Mouse (Mus musculus): ENCODE results near the gene Cdkl1. TPM values are rescaled to one million over a fixed set of nuclear protein-coding genes. Genes with fewer than 3 reads are reported as not detected.

Cdkl1 gene
- total and polyA plus RNA-seq, 3 experiments = 0.08 to 0.32 TPM; not detected in 1

- TF ChIP-seq KAT2A (conservative IDR thresholded peaks at IDR 0.05; ENCODE audit: low read depth, low read length) = 0 out of 2 replicates have a peak, but pooled peaks have one; percentile 7
- TF ChIP-seq GABPA (IDR thresholded peaks at IDR 0.05; ENCODE audit: low read depth, low read length) = no peak
- TF ChIP-seq CTCF (IDR thresholded peaks at IDR 0.05 in 2 of 3, conservative IDR thresholded peaks at IDR 0.05 in 1 of 3; ENCODE audit: control insufficient read depth in 1 of 3, insufficient read depth in 1 of 3, low read depth in 2 of 3, low read length in 3 of 3, poor library complexity in 1 of 3, severe bottlenecking in 1 of 3) = peak; percentile 33 to 92 (median 88); a peak in 5 of 6 replicates
- no peak; the same call in 1 of the 2 replicates for TF ChIP-seq ZKSCAN1 (IDR thresholded peaks at IDR 0.05; ENCODE audit: low read depth, low read length)
- peak; percentile 93 for TF ChIP-seq GATA1 (IDR thresholded peaks at IDR 0.05; ENCODE audit: low read depth, low read length)
Measured at GRCm38 (mm10) chr12:69757418-69758141, 33.5 kb downstream of the Cdkl1 start (continued).

DNA sequence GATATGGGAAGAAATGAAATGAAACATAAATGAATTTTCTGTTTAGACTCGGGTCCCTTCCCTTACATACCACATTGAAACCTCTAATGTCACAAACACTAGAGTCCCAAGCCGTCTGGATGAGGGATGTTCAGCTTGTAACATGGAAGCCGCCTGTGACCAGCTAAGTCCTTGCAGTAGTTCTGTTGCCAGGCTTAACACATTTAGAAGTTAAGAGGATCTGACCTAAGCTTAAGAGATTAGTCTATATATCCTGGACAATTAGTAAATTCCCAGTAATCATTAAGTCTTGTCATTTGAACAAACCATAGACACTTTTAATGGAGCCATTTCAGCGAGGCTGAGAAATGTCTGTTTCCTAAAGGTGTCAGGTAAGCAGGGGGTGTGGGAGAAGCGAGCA is 35.1 kb downstream of the Cdkl1 start:
- Histone ChIP-seq H3K4me3 (ENCODE audit: control insufficient read depth in 1 of 2, insufficient read depth in 1 of 2, low read depth in 2 of 2, low read length in 2 of 2) (no peak overlapping the region), H3K79me2 (ENCODE audit: control insufficient read depth, insufficient read depth, low read length, poor library complexity) (no peaks in the 10 kb centered on the region; the same call in 1 of the 2 replicates), H3K9ac (ENCODE audit: control insufficient read depth, low read depth, low read length, poor library complexity, severe bottlenecking) (no peak overlapping the region), H3K9me3 (replicated peaks; ENCODE audit: insufficient read depth, low read length) (no peaks in the 10 kb centered on the region), H3K27me3 (ENCODE audit: control insufficient read depth in 1 of 2, insufficient read depth in 2 of 2, low read length in 2 of 2) (no peaks in the 10 kb centered on the region), H3K27ac (ENCODE audit: control insufficient read depth, low read depth, low read length) (no peak overlapping the region), H3K36me3 (ENCODE audit: control insufficient read depth in 1 of 2, insufficient read depth in 2 of 2, low read length in 2 of 2) (peaks cover 0 to 17% of the 10 kb centered on the region in 2 experiments; a peak in 2 of 4 replicates), H3K4me1 (ENCODE audit: control insufficient read depth in 1 of 2, insufficient read depth in 2 of 2, low read length in 2 of 2) (peaks cover 7 to 20% of the 10 kb centered on the region in 2 experiments)
- no peak for DNase-seq (ENCODE audit: low read depth, low spot score)
- TF ChIP-seq TCF12 (IDR thresholded peaks at IDR 0.05; ENCODE audit: low read depth, low read length) = no peak
- no peak for TF ChIP-seq CTCF (IDR thresholded peaks at IDR 0.05 in 2 of 3, conservative IDR thresholded peaks at IDR 0.05 in 1 of 3; ENCODE audit: control insufficient read depth in 1 of 3, insufficient read depth in 1 of 3, low read depth in 2 of 3, low read length in 3 of 3, poor library complexity in 1 of 3, severe bottlenecking in 1 of 3)
- no peak for TF ChIP-seq UBTF (IDR thresholded peaks at IDR 0.05; ENCODE audit: borderline replicate concordance, insufficient read depth, low read depth, low read length)
- TF ChIP-seq ETS1 (IDR thresholded peaks at IDR 0.05; ENCODE audit: low read depth, low read length) = no peak
- TF ChIP-seq ELF1 (IDR thresholded peaks at IDR 0.05; ENCODE audit: low read depth, low read length) = no peak

- H3K9me3 ChIP-seq (replicated peaks; ENCODE audit: insufficient read depth, low read length) = no peaks in the 10 kb centered on the region
- peaks cover 7 to 10% of the 10 kb centered on the region in 2 experiments for H3K4me1 ChIP-seq (ENCODE audit: control insufficient read depth in 1 of 2, insufficient read depth in 2 of 2, low read length in 2 of 2)
- H3K27ac ChIP-seq (ENCODE audit: control insufficient read depth, low read depth, low read length) = no peak overlapping the region
- H3K27me3 ChIP-seq (ENCODE audit: control insufficient read depth in 1 of 2, insufficient read depth in 2 of 2, low read length in 2 of 2) = no peaks in the 10 kb centered on the region
- no peak overlapping the region for H3K4me3 ChIP-seq (ENCODE audit: control insufficient read depth in 1 of 2, insufficient read depth in 1 of 2, low read depth in 2 of 2, low read length in 2 of 2)
- peaks cover 0 to 8% of the 10 kb centered on the region in 2 experiments; a peak in 2 of 4 replicates for H3K36me3 ChIP-seq (ENCODE audit: control insufficient read depth in 1 of 2, insufficient read depth in 2 of 2, low read length in 2 of 2)
- DNase-seq (ENCODE audit: low read depth, low spot score) = no peak
- H3K79me2 ChIP-seq (ENCODE audit: control insufficient read depth, insufficient read depth, low read length, poor library complexity) = no peaks in the 10 kb centered on the region; the same call in 1 of the 2 replicates
- TF ChIP-seq POLR2A (IDR thresholded peaks at IDR 0.05; ENCODE audit: control insufficient read depth in 1 of 2, insufficient read depth in 1 of 2, low read depth in 1 of 2, low read length in 2 of 2, poor library complexity in 1 of 2) (no peak), CHD1 (IDR thresholded peaks at IDR 0.05; ENCODE audit: low read depth, low read length) (no peak)
- no peak overlapping the region for H3K9ac ChIP-seq (ENCODE audit: control insufficient read depth, low read depth, low read length, poor library complexity, severe bottlenecking)
Measured at GRCm38 (mm10) chr12:69753936-69754335, 37.1 kb downstream of the Cdkl1 start.
